Mouse (Mus musculus) liver, embryonic 14.5 days (tissue): Measurements from ENCODE around the gene Nipsnap3a. TPM values are rescaled to one million over a fixed set of nuclear protein-coding genes. Genes with fewer than 3 reads are reported as not detected.

ENCODE experiments used
- ATAC-seq: fragments of 200-750 bp; cut with Nextera tagmentation; 2 replicates; pipeline ENCODE4 v1.8.0; 2017; ENCODE audit warnings: moderate number of reproducible peaks, mild to moderate bottlenecking, moderate library complexity; ENCODE audit not compliant: insufficient read depth
- DNase-seq, 3 experiments: peaks; one replicate each; pipeline ENCODE4 v3.0.0-alpha.2; 2012 to 2013; ENCODE audit warnings: low read depth in 3 of 3, low spot score in 3 of 3
- H3K27ac ChIP-seq: fragments of 300-500 bp; sonication (generic); 2 replicates; pipeline ENCODE4 v1.5.1; 2014; ENCODE audit warnings: moderate library complexity, mild to moderate bottlenecking, control low read depth, inconsistent platforms
- H3K27me3 ChIP-seq: fragments of 300-500 bp; sonication (generic); 2 replicates; pipeline ENCODE4 v1.6.1; 2014; ENCODE audit warnings: mild to moderate bottlenecking, low read length, moderate library complexity; ENCODE audit not compliant: control insufficient read depth, insufficient read depth
- H3K36me3 ChIP-seq: fragments of 300-500 bp; sonication (generic); replicated peaks from 2 replicates; pipeline ENCODE4 v1.6.1; 2014; ENCODE audit warnings: low read depth; ENCODE audit not compliant: control insufficient read depth, insufficient read depth
- H3K4me1 ChIP-seq, 2 experiments: fragments of 200-500 bp in 1 of 2; fragments of 300-500 bp in 1 of 2; sonication (generic) in 1 of 2; replicated peaks; 2 replicates each; pipeline ENCODE4 v1.6.1; 2012 to 2014; ENCODE audit warnings: antibody characterized with exemption in 1 of 2, inconsistent platforms in 1 of 2, low read length in 1 of 2; ENCODE audit not compliant: control insufficient read depth in 2 of 2, insufficient read depth in 2 of 2
- H3K4me2 ChIP-seq: fragments of 300-500 bp; sonication (generic); 2 replicates; pipeline ENCODE4 v1.6.1; 2014; ENCODE audit warnings: low read depth, mild to moderate bottlenecking, control low read depth, moderate library complexity
- H3K4me3 ChIP-seq, 2 experiments: fragments of 200-500 bp in 1 of 2; fragments of 300-500 bp in 1 of 2; sonication (generic) in 1 of 2; 2 replicates each; pipeline ENCODE4 v1.5.1; 2012 to 2014; ENCODE audit warnings: low read depth in 2 of 2, low read length in 2 of 2, mild to moderate bottlenecking in 2 of 2, control low read depth in 1 of 2, inconsistent platforms in 1 of 2, moderate library complexity in 1 of 2; ENCODE audit not compliant: insufficient read depth in 1 of 2
- H3K9ac ChIP-seq: fragments of 300-500 bp; sonication (generic); replicated peaks from 2 replicates; pipeline ENCODE4 v1.6.1; 2014; ENCODE audit warnings: mild to moderate bottlenecking, control low read depth, moderate library complexity
- H3K9me3 ChIP-seq: fragments of 300-500 bp; sonication (generic); 2 replicates; pipeline ENCODE4 v1.6.1; 2016; ENCODE audit warnings: low read length, mixed read lengths; ENCODE audit not compliant: control insufficient read depth
- CTCF ChIP-seq: IDR thresholded peaks from 2 replicates; pipeline ENCODE4 v1.5.1; 2016; ENCODE audit warnings: antibody characterized with exemption, low read depth, control low read depth
- EP300 ChIP-seq: IDR thresholded peaks from 2 replicates; pipeline ENCODE4 v1.6.1; 2016; ENCODE audit warnings: antibody characterized with exemption, low read depth
- WGBS: fragments of 180-500 bp; shearing (Covaris S2); extraction: QIAGEN DNeasy Blood & Tissue Kit; methylation state at CpG from one replicate; pipeline ENCODE4 v1.1.7; 2014; ENCODE audit not compliant: insufficient replicate concordance; 5-methylcytosine and 5-hydroxymethylcytosine counted together
- polyA plus RNA-seq, 2 experiments: library from polyadenylated mRNA; depleted of rRNA in 1 of 2; stranded (reverse) in 1 of 2; unstranded in 1 of 2; fragments of >200 nt; fragmentation: Nextera tagmentation in 1 of 2; extraction: Ambion mirVana in 1 of 2; gene quantifications; 2 replicates each; pipeline versions ENCODE4 v1.2.1 to v1.2.3; 2012 to 2014

The Nipsnap3a gene
- polyA plus RNA-seq, 2 experiments: not detected

DNA sequence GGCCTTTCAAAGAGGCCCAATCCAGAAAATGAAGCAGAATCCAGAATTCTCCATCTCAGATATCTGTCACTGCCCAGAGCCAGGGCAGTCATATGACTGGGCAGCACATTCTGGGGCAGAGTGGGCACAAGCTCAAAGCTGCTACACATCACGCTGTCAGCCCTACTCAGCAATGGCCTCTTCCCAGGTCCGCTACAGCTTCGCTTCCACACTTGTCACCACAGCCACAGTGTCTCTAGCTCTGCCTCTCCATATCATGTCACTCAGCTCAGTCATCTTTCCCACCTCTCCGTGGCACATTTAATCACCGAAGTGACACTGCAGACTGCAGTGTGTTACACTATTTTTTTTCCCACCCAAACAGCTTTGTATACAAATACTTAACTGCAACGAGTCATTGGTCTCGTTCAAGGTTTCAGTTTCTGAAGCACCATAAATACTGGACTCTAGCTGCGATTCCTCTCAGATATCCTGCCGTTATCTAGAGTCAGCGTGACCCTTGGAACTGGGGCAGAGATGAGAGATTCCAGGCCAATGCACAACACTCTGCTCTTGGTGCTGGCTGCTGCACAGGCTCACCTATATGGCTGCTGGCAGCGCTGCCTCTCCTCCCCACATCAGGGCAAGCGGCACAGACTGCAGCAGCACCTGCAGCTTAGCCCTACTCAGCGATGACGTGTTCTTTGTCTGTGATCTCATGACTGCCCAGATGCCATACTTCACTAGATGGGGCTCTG, 34.3 kb downstream of the Nipsnap3a start:
- H3K36me3 ChIP-seq: no peaks in the 10 kb centered on the region; the same call in 1 of the 2 replicates

DNA sequence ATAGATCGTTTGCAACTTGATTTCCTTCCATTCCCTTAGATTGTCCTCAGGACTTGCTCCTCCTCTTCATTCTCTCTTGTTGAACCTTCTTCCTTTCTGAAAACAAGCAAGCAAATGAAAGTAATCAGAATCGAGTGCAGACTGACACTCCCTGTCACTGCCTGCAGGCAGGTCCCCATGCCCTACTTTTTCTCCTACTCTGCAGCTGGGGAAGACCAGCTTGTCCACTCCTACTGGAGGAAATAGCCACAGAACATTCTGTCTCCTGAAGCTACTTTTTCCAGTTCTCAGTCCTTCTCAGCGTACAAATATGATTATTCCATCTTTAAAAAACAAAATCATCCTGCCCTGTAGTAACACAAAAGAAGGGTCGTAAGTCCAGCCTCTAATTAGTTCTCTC, 35.3 kb downstream of the Nipsnap3a start:
- ATAC-seq (no peak), DNase-seq (no peak)
- H3K27me3 ChIP-seq: no peaks in the 10 kb centered on the region
- no peak overlapping the region for H3K27ac ChIP-seq
- TF ChIP-seq EP300 (no peak), CTCF (no peak)
- 65% methylated on average over 4 of the region's 4 CpGs for WGBS
- no peak overlapping the region for H3K4me3 ChIP-seq
- no peaks in the 10 kb centered on the region for H3K36me3 ChIP-seq
- H3K4me1 ChIP-seq: 0 out of 4 replicates have a peak, but pooled peaks cover 0 to 2% of the 10 kb centered on the region in 2 experiments
- no peaks in the 10 kb centered on the region for H3K9me3 ChIP-seq
- no peak overlapping the region for H3K9ac ChIP-seq
- H3K4me2 ChIP-seq: no peak overlapping the region

More for the DNA sequence above, 34.3 kb downstream of the Nipsnap3a start:
- ATAC-seq (peak; percentile 71), DNase-seq (peak in 2 of 3 experiments; percentile 3 to 12)
- Histone ChIP-seq H3K27me3 (no peaks in the 10 kb centered on the region), H3K4me1 (0 out of 4 replicates have a peak, but pooled peaks cover 0 to 2% of the 10 kb centered on the region in 2 experiments), H3K27ac (no peak overlapping the region), H3K4me3 (no peak overlapping the region), H3K4me2 (no peak overlapping the region), H3K9ac (no peak overlapping the region), H3K9me3 (no peaks in the 10 kb centered on the region)
- WGBS: 78% methylated on average over 14 of the region's 14 CpGs
- TF ChIP-seq EP300 (no peak), CTCF (no peak)

DNA sequence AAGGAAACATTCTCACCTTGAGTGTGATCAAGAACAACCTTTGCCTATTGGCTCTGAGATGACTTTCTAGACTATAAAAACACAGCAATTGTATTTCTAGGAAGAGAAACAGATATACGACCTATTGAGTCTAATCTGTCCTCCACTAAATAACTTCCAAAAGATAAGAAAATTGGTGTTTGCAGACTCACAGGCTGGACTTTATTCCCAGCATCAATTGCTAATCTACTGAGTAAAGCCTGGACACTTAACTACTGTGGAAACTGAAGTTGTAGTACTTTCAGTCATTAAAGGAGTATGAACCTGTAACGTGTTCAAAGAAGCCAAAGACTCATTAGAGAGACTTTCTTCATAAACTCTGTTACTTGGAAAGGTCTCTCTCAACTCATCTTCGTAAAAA, 38.7 kb downstream of the Nipsnap3a start:
- Histone ChIP-seq H3K36me3 (no peaks in the 10 kb centered on the region), H3K9ac (no peak overlapping the region), H3K4me3 (no peak overlapping the region), H3K27ac (no peak overlapping the region), H3K4me2 (no peak overlapping the region), H3K9me3 (no peaks in the 10 kb centered on the region), H3K27me3 (no peaks in the 10 kb centered on the region), H3K4me1 (0 out of 4 replicates have a peak, but pooled peaks cover 0 to 2% of the 10 kb centered on the region in 2 experiments)
- ATAC-seq (no peak), DNase-seq (no peak)
- WGBS: 49% methylated on average over 3 of the region's 3 CpGs
- no peak for TF ChIP-seq EP300
- no peak for TF ChIP-seq CTCF

DNA sequence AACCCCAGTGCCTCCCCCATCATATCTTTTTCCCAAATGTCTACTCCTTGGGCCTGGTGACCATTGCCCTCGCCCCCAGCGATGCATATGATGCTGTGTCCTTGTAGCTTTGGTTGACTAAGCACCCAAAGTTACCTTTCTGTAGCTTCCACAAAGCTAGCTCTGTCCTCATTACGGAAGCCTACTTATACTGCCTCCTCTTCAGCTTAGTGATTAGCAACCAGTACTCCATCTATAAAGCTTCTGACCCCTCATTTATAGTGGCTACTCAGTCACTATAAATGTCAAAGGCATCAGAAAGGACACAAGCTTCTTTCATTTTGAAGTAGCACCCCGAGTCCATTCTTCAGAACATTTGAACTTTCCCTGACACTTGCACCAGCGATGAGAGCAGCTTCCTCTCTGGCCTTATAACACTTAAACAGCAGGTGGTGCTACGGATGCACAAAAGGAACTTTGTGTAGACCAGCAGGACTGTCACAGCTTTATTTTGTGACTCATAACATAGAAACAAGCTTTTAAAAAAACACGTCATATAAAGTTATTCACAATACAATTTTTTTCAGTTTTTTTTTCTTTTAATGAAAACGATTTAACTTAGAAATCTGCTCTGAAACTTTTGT, 41.4 kb downstream of the Nipsnap3a start:
- Histone ChIP-seq H3K4me3 (no peak overlapping the region), H3K36me3 (no peaks in the 10 kb centered on the region), H3K9me3 (no peaks in the 10 kb centered on the region), H3K9ac (no peak overlapping the region), H3K4me2 (no peak overlapping the region), H3K27ac (no peak overlapping the region), H3K27me3 (no peaks in the 10 kb centered on the region), H3K4me1 (no peaks in the 10 kb centered on the region)
- peak; percentile 6; the same call in 1 of the 2 replicates for TF ChIP-seq CTCF
- no peak for TF ChIP-seq EP300
- DNase-seq: no peak
- ATAC-seq: no peak
- WGBS: 48% methylated on average over 8 of the region's 8 CpGs

DNA sequence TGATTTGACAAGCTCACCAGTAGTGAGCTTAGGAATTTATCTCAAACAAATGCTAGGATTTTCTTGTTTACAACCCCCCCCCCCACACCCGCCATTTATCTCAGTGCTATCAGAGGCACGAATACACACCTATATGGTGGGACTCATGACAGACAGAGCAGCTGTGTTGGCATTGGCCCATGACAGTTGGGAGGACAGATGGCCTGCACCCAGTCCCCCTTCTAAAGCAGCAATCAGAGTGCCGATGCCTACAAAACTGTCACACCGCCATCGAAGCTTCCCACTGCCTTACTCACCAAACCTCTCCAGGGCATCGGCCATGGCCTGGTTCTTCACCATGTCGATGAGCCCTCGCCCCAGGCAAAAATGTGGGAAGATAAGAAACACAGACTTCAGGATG, 54.7 kb downstream of the Nipsnap3a start:
- Histone ChIP-seq H3K36me3 (no peaks in the 10 kb centered on the region; the same call in none of the 2 replicates), H3K27ac (no peak overlapping the region), H3K27me3 (no peaks in the 10 kb centered on the region), H3K4me2 (no peak overlapping the region), H3K4me1 (no peaks in the 10 kb centered on the region), H3K9me3 (no peaks in the 10 kb centered on the region), H3K9ac (no peak overlapping the region), H3K4me3 (no peak overlapping the region)
- WGBS: 62% methylated on average over 8 of the region's 8 CpGs
- TF ChIP-seq CTCF: no peak
- TF ChIP-seq EP300: no peak
- DNase-seq: no peak
- ATAC-seq: no peak
